Mouse (Mus musculus): ENCODE measurements around the gene Plce1. TPM values are rescaled to one million over a fixed set of nuclear protein-coding genes. Genes with fewer than 3 reads are reported as not detected.

Plce1 gene
- total RNA-seq, 2 experiments from 2014 or later, result 4.8 to 5.6 TPM

DNA sequence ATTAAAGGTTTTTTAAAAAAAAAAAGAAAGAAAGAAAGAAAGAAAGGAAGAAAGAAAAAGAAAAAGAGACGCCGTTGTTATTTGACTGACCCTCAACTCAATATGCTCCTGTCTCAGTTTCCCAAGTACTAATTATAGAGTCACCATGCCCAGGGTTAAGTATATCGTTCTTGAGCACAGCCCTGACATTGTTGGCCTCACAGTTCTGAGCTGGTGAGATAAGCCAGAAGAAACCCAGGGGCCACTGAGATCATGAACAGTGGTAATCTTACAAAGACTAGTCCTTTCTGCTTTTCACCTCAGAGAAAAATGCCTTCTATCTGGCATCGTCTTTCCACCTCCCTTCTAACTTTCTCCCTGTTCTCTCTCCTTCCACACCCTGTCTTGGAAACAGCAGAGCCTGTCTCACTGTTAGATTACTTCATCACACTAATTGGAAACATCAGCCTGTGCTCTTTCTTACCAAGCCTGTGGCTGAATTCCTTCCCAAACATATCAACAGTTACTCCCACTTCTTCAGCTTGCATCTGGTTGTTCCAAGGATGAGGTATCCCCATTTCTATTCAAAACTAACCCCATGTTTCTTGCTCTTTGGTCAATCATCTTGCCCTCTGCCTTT is 339.4 kb downstream of the Plce1 start:
- DNase-seq (ENCODE audit: extremely low spot score in 1 of 2, low spot score in 2 of 2), result no peak
- Histone ChIP-seq H3K27ac (no peak overlapping the region), H3K4me3 (no peak overlapping the region)
- no peak for TF ChIP-seq CTCF (IDR thresholded peaks at IDR 0.05)
- intact Hi-C loops (cut with DNase I), result no loop called here

DNA sequence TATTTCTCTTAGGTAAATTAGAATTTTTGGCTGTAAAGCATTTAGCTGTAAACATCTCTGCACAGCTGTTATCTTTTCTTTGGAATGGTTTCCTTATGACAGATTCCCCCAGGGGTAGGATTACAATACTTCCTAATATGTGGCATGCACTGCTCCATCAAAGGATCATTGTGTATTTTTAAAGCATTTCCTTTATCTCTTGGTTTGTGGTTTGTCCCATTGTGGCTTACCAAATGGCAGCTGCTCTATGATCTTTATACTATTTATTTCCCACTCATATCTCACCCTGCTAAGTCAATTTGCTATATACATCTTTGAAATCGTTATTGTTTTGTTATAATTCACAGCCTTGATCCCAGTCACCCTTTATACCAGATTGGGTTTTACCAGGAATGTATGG is 352.3 kb downstream of the Plce1 start:
- H3K27ac ChIP-seq, result no peak overlapping the region
- intact Hi-C loops (cut with DNase I), result no loop called here
- no peak overlapping the region for H3K4me3 ChIP-seq
- TF ChIP-seq CTCF (IDR thresholded peaks at IDR 0.05), result no peak
- no peak for DNase-seq (ENCODE audit: extremely low spot score in 1 of 2, low spot score in 2 of 2)

Other genes with a start within 250 kb of the Plce1 start
- 100 to 1,000 TPM; 133 to 144 TPM for gene Lgi1, start 216.6 kb upstream of the Plce1 start, total RNA-seq (2021)
- 1 to 10 TPM; 1.6 to 2.3 TPM for gene Slc35g1, start 85.1 kb upstream of the Plce1 start, total RNA-seq (2021)

All from left cerebral cortex, adult 2 months (tissue).